Mouse (Mus musculus) mesoderm, embryonic 11.5 days (tissue): ENCODE data around the gene Gnat1.

Source experiments
- DNase-seq: peaks from one replicate; pipeline ENCODE4 v3.0.0-alpha.2; 2012; ENCODE audit warnings: low read depth, low spot score

Gene Gnat1

GRCm38 (mm10) chr9:107675671-107676301 is 3.7 kb downstream of the Gnat1 start:
- DNase-seq: peak; percentile 84

- no peak for DNase-seq
Observed at GRCm38 (mm10) chr9:107674609-107675429, 4.7 kb downstream of the Gnat1 start.

DNA sequence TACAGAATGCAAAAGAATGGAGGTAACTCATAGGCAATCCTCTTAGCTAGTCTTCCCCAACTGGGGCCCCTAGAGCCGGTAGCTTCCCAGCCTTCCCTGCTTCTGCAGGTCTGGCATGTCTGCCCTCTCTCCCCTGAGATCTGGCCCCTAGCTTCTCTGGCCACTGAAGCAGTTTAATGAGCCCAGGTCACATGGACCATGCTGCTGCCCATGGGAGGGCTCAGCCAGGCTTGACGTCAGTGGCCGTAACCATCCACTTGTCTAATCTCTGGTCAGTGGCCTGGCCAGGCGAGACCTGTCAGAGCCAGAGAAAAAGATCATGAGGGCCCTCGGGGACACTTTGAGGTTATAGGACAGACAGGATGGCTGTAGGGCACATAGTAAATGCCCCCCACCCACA is 9.3 kb downstream of the Gnat1 start:
- DNase-seq: no peak

DNA sequence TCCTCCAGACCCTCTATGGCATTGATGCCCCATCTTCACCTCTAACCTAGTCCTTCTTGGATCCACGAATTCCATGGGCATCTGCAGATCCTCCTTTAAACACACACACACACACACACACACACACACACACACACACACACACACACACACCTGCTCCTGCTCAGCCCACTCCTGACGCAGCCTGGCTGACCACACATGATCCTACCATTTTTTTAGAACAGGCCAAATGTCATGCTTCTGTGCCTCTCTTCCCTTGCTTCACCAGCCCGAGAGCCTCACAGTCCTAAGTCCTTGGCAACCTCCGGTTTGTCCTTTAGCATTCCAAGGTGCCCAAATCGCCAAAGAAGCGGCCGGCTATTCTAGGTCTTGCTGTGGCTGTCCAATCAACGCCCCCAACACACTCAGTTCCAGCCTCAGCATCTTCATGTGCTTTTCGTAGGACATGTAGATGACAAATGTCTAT is 10.0 kb downstream of the Gnat1 start, which contains the start of gene Slc38a3:
Slc38a3 (minus strand) TSS at position 51 of the 466 bp plus-strand sequence.
- no peak for DNase-seq

DNA sequence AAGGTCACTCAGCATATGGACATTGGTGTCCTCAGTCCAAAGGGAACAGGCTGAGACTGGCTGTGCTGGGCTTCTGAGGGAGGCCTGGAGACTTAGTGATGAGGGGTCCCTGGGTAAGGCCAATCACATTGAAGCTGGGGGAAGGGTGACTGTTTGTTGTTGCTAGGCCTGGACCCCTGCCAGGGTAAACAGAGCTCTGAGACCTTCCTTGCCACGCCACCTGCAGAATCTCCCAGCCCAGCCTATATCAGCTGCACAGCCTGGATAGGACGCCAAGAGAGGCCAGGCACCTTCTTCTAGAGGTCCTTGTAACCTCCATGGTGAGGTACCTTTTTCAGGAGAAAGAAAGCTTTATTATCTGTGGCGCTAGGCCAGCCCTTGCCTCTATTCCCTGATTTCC is 10.6 kb downstream of the Gnat1 start:
- DNase-seq: no peak

GRCm38 (mm10) chr9:107668011-107668410 is 11.5 kb downstream of the Gnat1 start:
- no peak for DNase-seq

- DNase-seq: peak; percentile 75
Observed at GRCm38 (mm10) chr9:107667219-107667618, 12.3 kb downstream of the Gnat1 start.

DNA sequence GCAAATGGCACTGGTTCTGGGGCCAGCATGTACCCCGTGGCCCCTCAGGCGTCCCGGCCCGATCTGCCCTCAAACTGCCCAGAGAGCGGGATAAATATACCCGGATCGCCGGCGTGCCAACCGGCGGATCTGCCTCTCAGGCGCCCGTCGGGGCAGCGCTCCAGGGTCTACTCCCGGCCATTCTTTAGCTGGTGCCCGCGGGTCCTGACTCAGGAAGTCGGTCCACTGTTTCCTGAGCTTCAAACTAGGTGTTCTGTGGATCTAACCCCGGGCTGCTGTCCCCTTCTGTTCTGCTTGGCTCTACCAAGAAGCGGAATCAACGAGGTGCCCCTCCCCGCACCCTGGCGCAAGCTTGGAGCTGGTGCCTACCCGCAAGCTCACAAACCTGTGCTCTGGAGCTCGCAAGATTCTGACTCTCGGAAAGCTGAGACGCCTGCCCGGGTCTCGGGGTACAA is 12.7 kb downstream of the Gnat1 start:
- DNase-seq: no peak

GRCm38 (mm10) chr9:107665308-107665707 is 14.2 kb downstream of the Gnat1 start:
- no peak for DNase-seq

DNA sequence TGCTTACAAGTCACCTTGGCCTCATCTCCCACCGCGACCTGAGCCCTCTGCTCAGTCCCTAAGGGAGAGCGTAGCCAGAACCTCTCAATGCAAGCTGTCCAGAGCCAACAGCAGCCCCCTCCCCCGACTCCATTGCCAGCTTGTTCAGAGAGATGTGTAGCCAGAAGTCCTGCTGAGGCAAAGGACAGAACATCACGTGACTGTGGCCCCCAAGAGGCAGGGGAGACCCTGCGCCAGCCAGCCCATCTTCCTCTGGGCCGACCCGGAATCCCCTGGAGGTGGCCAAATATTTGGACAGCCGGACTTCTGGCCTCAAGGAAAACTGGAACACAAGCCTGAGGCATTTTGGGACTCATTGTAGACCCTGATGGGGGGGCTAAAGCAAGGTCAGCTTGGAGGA is 16.0 kb downstream of the Gnat1 start:
- DNase-seq: no peak

DNA sequence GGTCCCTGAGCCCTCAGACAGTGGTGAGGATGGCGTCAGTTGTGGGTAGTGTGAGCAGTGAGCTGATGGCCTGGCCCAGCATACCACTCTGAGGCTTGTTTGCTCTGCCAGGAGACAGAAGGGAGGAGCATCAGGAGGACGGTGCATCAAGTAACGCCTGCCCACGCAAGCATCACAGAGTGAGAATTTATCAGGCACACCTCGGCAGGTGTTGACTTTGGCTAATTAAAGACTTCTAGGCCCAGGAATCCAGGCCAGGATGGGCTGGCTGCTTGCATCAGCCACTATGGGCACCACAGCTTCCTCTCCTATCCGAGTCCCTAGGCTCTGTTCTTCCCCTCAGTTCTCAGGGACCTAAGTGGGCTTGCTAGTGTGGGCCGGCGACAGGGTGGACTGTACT is 17.2 kb downstream of the Gnat1 start:
- DNase-seq: no peak

GRCm38 (mm10) chr9:107660777-107661176 is 18.7 kb downstream of the Gnat1 start:
- DNase-seq: no peak

- DNase-seq: no peak
Observed at GRCm38 (mm10) chr9:107659961-107660360, 19.6 kb downstream of the Gnat1 start.

- no peak for DNase-seq
Observed at GRCm38 (mm10) chr9:107659551-107659950, 20.0 kb downstream of the Gnat1 start.

DNA sequence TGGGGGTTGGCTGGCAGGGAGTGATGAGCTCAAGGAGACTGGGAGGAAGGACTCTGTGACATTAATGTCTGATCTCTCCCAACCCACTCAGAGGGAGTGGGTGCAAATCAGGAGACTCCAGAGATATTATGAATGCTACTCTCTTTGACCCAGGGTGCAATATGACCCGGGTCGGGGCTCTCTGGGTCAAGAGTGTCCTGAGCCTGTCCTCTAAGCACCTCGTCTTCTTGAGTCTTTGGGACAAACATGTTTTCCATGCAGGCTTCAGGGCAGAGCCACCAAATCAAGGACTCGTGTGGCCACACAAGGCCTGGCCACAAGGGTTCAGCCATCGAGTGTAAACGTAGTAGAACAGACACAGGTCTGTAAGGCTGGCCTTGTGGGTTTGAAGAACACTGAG is 21.4 kb downstream of the Gnat1 start:
- DNase-seq: no peak

- DNase-seq: no peak
Observed at GRCm38 (mm10) chr9:107657144-107657543, 22.4 kb downstream of the Gnat1 start.

GRCm38 (mm10) chr9:107654585-107654984 is 24.9 kb downstream of the Gnat1 start:
- DNase-seq: no peak

DNA sequence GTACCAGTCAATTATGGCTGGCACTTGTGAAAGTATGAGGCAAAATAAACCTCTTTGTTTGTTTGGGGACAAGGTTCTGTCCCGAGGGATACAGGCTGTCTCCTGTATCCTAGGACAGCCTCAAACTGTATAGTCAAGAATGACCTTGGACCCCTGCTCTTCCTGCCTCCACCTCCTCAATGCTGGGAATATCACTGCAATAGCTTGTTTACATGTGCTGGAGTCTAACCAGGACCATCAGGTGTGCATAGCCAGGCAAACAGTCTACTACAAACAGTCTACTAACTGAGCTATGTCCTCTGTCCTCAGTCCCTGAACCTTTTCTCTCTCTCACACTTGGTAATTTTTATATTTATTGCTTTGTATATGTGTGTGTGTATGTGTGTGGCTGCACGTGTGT is 26.0 kb downstream of the Gnat1 start:
- no peak for DNase-seq

DNA sequence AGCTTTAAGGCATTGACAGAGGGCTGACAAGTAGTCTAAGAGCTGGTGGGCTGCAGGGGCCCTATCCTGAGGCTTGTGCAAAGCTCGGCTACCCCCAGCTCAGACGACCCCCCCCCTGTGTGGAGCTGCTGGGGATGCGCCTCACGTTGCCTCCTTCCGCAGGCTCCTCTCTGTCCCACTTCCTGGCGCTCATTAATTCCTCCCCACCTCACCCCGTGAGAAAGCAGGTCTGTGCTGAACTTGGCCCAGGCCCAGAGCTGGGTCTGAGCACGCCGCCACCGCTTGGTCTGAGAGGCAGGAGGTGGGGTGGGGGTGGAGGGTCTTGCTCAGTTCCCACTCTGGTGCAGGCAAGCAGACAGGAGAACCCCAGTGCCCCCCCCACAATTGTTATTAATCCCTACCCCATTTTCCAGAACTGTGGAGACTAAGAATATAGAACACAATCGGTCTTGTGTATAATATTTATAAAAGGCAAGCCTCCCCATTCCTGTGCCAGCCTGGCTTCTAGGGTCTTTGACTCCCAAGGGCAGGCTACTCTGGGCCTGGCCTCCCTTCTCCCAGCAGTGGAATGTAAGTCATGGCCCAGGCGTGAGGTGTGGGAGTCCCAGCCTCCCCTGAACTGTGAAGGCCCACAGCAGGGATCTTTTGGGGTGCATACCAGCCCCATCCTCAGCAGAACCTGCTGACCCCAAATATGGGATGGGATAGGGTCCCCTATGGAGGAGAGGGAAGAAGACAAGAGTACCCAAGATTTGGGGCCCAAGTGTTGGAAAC is 28.6 kb downstream of the Gnat1 start:
- DNase-seq: no peak

DNA sequence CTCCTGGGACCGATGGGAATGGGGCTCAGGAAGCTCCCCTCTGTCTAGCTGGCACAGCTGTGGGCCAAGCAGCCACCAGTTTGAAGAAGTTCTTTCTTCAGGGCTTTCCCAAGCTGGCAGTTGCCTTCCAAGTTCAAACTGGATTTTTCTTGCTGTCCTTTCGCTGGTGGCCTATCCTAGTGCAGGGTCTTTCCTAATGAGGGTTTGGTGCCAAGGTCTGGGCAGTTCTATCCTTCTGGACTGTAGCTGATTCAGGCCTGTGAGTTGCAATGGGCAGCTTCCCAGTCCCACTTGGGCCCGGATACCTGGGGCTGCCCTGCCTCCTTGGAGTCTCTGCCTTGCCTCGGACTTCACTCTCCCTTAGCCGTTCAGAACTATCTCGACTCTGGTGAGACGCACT is 29.3 kb downstream of the Gnat1 start:
- DNase-seq: no peak

DNA sequence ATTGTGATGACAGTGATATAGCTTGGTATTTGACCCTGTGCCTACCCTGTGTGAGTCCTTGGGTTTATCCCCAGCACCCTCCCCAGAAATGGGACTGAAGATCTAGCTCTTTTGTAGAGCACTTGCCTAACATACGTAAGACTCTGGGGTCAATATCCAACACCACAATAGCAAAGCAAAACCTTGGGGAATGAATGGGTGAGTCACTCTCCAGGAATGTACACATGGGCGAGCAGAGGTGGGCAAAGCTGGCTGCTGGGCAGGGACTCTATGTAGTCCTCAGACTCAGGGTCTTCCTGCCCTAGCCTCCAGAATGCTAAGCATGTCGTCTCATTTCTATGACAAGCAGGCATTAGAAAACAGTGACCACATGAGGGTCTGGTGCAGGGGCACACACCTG is 30.7 kb downstream of the Gnat1 start:
- no peak for DNase-seq

DNA sequence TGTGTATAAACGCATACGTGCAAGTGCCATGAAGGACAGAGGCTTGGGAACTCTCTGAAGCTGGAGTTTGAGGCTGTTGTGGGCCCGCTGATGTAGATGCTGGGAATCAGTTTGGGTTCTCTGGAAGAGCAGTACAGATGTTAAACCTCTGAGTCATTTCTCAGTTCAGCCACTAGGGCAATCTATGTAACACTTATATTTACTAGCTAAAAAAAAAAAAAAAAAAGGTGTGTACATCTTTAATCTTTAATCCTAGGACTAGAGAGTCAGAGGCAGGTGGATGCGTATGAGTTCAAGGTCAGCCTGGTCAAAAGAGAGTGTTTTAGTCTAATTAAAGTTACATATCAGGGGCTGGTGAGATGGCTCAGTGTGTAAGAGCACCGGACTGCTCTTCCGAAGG is 32.5 kb downstream of the Gnat1 start:
- DNase-seq: no peak
